Mouse (Mus musculus) G1E-ER4 (cell line): ENCODE measurements around the gene Rft1. TPM values are rescaled to one million over a fixed set of nuclear protein-coding genes. Genes with fewer than 3 reads are reported as not detected.

ENCODE experiments used
- GATA1 ChIP-seq: IDR thresholded peaks from one replicate; pipeline ENCODE4 v1.8.0; 2012; ENCODE audit warnings: low read length, inconsistent platforms
- polyA plus RNA-seq: library from polyadenylated mRNA; stranded (reverse); fragments of >175 nt; gene quantifications from 2 replicates; pipeline ENCODE4 v1.2.3, GENCODE M21; 2012

Gene Rft1
- polyA plus RNA-seq, result 5.7 and 6.0 TPM in 2 replicates

DNA sequence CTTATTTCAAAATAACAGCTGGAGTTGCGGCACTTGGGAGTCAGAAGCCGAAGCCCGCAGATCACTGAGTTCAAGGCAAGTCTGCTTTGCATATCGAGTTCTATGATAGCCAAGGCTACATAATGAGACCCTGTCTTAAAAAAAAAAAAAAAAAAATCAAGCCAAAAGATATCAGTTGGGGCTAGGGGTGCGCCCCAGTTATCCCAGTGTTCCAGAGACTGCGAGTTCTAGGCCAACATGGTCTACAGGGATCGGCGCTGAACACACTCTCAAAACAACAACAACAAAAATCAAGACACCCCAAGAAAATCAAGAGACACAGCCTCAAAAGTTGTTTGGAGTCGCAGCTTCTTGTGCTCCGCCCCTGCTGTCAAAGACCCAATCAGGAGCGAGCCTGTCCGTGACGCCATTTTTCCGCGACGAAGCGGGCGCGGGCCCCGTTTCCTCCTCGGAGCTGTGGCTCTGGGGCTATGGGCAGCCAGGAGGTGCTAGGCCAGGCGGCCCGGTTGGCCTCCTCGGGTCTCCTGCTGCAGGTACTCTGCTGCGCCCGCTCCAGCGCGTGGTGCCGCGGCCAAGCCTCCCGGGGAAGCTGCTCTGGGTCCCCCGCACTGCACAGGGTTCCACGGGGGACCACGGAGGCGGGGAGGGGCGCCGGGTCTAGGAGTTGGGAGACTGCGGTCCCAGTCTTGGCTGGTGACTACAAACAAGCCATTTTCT, at the start of gene Rft1:
Gene Rft1, plus strand, starts transcription at position 418 of the 717 bp plus-strand sequence.
- TF ChIP-seq GATA1, result no peak

DNA sequence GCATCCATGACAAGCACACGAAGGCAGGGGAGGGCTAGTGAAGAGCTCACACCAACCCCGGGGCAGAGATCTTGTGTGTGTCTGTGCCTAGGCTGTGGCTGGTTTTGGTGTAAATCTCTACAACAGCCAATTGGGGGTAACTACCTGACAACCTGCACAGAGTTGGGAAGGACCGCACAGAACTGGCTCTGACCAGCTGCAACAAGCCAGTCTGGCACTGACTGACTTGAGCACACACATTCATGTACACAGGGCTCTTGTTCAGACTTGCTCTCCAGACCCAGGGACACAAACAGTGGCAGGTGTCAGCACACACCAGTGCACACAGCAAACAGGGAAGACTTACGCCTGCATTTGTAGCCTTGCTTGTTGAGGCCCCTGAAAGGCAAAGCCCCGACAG, 47.3 kb upstream of the Rft1 start:
- no peak for TF ChIP-seq GATA1

DNA sequence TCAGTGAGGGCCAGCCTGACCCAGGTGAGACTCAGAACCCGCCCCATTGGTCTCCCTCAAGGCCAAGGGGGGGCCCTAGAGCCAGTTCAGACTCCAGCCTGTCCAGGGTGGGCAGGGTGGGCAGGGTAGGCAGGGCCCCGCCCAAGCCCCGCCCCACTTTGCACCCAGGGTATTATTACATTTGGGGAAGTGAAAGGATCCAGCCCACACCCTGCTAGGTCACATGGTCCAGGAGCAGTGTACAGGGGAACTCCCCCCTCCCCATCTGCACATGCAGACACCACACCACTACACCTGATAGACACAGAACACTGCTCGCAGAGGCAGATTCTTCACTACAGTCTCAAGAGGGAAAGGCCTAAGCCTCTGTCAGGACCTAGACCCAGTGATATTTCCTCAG, 46.5 kb upstream of the Rft1 start:
- no peak for TF ChIP-seq GATA1

DNA sequence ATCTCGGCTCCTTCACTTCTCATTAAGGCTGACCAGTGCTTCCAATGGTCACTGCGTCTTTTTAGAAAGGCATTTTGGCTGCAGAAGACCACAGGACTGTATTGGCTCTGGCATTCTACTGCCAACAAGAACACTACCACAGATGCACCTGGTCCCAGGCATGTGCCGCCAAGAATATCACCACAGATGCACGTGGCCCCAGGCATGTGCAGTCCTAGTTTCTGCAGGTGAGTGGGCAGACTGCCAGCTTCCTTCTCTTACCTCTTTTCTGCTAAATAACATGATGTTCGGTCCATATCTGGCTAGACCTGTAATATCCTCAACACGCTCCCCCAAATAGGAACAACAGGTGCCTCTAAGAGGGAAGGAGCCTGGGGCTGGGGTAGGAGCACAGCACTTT, 46.0 kb upstream of the Rft1 start:
- TF ChIP-seq GATA1, result no peak

DNA sequence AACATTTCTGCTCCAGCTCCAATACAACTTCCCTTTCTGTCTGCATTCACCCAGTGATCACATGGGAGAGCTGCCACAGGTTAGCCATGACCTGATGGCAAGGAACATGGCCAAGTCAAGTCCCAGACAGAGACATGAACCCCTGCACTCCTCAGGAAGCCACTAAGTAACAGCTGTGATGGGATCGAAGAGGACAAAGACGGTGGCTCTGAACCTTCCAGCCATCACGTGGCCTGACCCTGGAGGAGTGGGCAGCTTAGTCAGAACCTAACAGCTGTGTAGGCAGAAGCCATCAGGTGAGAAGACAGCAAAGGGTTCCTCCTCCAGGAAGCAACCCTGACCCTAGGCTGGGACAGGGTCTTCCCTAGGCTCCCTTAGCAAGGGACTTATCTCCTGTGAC, 44.7 kb upstream of the Rft1 start:
- no peak for TF ChIP-seq GATA1

DNA sequence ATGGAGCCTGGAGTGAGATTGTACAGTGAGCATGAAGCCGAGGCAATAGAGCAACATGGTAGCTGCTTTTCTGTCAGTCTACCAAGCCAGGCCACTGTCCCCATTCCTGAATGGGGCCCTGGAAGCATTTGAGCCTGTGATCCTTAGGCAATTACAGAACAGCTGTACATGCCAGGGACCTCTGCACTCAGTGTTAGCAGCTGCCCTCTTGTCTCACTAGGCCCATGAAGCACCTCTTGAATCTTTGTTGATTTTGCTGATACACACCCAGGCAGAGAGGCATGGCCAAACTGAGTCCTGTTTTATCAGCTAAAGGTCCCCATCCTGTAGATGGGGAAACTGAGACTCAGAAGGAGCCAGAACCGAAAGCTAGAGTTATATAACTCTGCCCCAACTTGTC, 43.9 kb upstream of the Rft1 start:
- no peak for TF ChIP-seq GATA1

DNA sequence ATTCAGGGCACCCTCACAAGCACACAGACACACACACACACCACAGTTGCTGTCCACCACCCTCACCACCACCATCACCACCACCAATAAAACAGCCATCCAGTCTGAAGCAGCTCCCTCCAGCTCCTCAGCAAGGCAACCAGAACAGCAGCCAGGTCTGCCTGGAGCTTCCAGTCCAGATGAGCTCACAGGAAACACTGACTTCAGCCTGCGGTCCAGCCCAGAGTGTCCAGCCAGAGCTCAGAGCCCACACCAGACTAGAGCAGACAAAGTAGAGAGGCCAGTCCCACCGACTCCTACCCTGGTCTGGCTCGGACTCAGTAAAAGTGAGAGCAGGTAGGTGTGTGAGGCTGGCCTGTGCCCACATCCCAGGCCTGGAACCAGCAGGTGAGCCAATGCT, 43.2 kb upstream of the Rft1 start:
- no peak for TF ChIP-seq GATA1

DNA sequence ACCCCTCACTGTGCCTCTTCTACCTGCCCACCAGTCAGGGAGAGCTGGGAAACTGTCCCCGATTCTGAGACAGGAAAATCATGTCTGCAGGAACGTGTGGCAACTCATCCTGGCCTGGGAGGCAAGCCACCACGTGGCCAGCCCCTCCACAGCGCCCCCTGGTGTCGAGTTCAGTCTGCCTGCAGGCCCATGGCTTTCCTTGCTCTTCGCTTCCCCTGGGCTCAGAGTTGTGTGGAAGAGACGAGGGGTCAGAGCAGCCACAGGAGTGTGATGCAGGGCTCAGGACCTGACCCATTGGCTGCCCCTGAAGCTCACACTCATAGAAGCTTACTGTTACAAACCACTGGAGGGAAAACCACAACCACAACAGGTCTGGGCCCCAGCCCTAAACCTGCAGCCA, 41.6 kb upstream of the Rft1 start:
- no peak for TF ChIP-seq GATA1

DNA sequence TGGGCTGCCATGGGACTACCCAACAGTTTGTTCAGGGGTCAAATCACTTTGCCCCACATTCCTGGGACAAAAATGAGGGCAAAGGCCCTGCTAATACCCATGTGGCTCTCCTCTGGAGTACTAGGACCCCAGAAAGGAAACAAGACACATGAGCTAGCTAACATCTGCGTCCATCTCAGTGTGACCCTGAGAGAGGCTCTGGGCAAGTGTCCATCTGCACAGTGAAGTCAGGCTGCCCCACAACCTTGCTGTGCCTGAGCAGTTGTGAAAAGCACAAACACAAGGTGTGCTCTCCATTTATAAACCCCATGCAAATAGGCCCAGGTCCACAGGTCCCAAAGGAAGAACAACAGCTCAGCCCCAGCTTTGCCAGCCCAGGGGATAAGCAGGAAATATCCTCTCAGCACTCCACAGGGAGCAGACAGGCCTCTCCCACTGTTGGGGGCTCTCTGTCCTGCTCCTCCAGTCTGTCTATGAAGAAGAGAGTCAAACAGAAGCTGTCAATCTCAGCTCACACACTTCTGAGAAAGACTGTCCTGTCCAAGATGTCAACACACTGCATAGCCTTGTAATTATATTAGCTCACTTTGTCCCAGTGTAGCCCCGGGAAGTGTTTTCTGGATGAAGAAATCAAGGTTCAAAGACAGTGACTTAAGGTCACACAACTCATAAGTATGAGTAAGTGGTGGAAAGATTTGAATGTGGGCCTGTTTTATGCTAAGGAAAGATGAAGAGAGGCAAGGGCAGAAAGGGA, 41.0 kb upstream of the Rft1 start:
- no peak for TF ChIP-seq GATA1

DNA sequence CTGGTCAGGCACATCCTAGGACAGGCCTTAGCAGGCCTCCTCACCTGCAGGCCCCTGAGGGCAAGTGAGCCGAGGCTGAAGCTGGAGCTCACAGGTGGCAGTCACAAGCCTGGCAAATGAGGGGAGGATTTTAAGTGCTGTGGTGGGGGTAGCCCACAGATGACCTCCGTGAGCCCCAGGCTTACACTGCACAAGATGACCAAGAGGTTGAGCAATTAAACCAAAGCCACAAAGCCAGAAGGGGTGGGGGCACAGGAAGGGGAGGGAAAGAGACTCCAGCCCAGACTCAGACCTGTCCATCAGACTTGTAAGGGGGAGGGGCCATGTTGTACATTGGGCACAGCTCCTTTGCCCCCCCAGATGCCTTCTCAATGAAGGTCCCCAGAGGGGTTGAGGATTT, 37.4 kb upstream of the Rft1 start:
- TF ChIP-seq GATA1, result no peak

DNA sequence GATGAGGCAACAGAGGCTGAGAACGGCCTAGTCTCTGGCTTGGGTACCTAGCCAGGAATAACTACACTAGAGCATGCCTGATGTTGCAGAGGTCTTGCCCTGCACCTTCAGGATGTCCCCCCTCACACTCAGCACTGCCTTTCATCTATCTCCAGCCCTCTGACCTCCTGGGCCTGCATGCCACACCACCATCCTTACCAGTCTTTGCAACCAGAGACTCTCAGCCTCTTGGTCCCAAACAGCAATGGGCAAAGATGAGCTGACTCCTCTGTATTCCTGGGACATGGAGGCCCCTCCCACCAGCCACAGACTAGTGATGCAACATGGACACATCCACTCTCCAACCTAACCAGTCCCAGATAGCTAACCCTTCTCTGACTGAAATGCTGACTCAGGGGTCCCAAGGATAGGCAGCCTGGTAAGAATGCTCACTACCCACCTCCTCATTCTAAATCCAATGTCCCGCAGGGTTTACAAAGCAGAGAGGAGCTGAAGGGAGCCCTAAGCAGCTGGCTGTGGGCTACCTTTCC, 35.3 kb upstream of the Rft1 start:
- no peak for TF ChIP-seq GATA1

DNA sequence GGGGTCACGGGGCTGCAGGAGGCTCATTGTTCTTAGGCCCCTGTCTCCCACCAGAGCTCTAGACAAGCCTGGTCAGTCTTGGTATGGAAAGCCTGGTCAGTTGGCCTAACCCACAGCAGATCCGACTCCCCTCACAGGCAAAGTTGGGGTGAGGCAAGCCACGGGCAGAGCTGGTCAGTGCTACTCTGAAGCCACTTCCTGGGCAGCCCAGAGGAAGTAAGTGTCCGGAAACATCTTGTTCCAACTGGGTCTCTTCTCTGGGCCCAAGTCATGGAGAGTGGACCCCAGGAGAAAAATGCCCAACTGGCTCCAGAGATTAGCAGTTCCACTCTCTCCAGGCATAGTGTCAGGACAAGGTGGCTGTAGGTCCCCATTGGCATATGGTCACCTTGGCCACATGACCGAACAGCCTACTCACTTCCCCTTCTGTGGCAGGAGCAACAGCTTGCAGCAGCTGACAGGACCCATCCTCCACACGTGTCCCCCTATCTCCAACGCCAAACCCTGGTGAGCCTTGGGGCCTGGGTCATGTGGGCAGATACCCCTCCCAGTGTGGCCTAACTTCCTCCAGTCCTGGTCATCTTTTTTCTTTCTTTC, 34.1 kb upstream of the Rft1 start:
- no peak for TF ChIP-seq GATA1

DNA sequence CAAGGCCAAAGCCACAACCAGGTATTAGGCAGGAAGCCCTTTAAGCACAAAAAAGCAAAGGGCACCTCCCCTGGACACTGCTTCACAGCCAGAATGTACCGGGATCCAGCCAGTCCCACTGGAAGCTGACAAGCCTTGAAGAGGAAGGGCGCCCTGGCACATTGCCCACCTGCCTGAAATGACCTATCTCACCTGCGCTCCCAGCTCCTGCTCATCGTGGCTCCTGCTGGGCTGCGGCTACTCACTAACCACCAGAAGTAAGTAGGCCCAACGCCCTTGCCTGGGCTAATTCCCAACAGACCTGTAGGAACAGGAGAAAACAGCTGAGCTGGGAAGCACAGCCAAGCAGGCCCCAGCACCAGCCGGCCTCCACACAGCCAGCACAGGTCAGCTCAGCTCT, 32.0 kb upstream of the Rft1 start:
- no peak for TF ChIP-seq GATA1

DNA sequence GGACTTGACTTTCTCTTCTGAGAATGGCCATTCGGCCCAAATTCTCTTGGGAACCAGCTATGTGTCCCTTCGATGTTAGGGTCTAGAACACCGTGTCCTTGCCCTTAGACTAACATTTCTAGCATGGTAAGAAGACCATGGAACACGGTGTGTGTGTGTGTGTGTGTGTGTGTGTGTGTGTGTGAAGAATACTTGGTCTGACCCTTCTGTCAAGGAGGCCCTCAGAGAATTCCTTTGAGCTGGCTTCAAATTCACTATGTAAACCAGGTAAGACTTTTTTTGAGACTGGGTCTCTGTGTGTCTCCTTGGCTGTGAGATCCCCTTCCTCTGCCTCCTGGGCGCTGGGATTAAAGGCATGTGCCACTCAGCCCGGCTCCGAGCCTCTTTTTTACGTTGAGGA, 31.6 kb upstream of the Rft1 start:
- TF ChIP-seq GATA1, result no peak

DNA sequence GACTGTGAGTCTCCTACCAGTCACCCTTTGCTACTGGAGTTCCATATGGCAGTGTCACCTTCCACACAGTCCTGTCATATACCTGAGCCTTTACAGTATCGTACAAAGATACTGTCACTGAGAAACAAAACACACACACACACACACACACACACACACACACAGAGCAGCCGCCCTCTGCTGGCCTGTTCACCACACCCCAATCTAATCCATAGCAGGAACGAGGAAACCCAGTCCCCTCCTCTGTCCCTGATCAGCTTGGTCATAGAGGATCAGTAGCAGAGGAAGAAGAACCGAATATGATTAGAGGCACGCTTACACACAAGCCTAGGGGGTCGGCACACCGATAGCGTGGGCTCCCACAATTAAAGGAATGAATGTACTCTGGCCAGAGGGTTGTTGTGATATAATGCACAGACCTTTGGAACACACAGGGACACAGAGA, 29.9 kb upstream of the Rft1 start:
- TF ChIP-seq GATA1, result no peak

DNA sequence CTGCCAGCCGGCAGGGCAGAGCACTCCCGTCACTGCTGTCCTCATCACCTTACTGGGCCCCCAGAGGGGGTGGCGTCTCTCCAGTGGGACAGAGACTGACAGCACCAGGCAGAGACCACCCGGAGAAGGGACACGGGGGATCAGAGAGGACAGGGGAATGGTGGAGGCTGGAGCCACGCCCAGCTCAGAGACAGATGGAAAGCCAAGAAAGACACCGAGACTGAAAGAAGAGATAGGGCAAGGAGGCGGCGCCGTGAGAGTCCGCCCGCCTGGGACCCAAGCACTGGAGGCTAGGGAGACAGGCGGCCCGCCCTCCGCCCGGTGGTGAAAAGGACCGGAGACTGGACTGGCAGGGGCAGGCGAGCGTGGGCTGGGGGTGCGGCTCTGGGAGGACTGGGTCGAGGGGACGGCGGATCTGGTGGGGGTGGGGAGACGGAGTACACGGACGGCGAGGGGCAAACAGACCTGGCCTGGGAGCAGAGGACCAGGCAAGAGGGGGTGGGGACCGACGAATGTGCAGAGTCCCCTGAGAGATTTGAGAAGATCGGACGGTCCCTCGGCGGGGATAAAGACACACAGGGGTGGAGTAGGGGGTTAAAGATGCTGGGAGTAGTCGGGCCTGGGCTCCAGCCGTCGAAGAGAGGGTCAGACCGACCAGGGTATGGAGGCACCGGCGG, 28.9 kb upstream of the Rft1 start:
- no peak for TF ChIP-seq GATA1
